In genomic region chr13:109664956-109665802, GRCm38 (mm10) we compare ENCODE assay signal across 8 mouse cellular contexts.
DNase-seq lines count a peak whose midpoint lies in the region; ATAC-seq lines count a peak whose summit lies in the region.

No protein-coding gene starts in this region.

- no peak overlapping the region for H3K4me3 ChIP-seq in heart, embryonic 13.5 days
- H3K4me3 ChIP-seq in hindbrain, embryonic 16.5 days (ENCODE audit: low read length) = no peak overlapping the region
- no peak overlapping the region for H3K4me3 ChIP-seq in midbrain, embryonic 12.5 days

- peak overlapping the region; percentile 32 for H3K4me2 ChIP-seq in heart, embryonic 13.5 days
- H3K4me2 ChIP-seq in hindbrain, embryonic 16.5 days (ENCODE audit: low read length) = no peak overlapping the region
- no peak overlapping the region for H3K4me2 ChIP-seq in midbrain, embryonic 12.5 days (replicated peaks)

- ATAC-seq in heart, embryonic 13.5 days (ENCODE audit: extremely low read depth, insufficient number of reproducible peaks, low FRiP score, low TSS enrichment) = no peak
- peak; percentile 71 for ATAC-seq in hindbrain, embryonic 16.5 days
- ATAC-seq in midbrain, embryonic 12.5 days (ENCODE audit: low FRiP score, low read depth) = no peak; the same call in 1 of the 2 replicates

- peaks cover 43% of the 10 kb centered on the region for H3K4me1 ChIP-seq in heart, embryonic 13.5 days
- H3K4me1 ChIP-seq in hindbrain, embryonic 16.5 days (ENCODE audit: control insufficient read depth, insufficient read depth, low read depth, low read length) = peaks cover 5% of the 10 kb centered on the region
- H3K4me1 ChIP-seq in midbrain, embryonic 12.5 days = peaks cover 11% of the 10 kb centered on the region; the same call in 1 of the 2 replicates

- intact Hi-C loops in heart, postnatal 14 days (cut with DNase I) = no loop called here

- no peak for DNase-seq in heart, postnatal 14 days
- DNase-seq in Muller cell, postnatal 12 days (ENCODE audit: inconsistent ontology term) = peak; percentile 84
- DNase-seq in ovary, postnatal 14 days (ENCODE audit: low spot score) = no peak
- DNase-seq in T-cell, adult 2 months (ENCODE audit: low spot score) = no peak
- DNase-seq in thymus, postnatal 14 days = no peak

- no peaks in the 10 kb centered on the region for H3K27me3 ChIP-seq in heart, embryonic 13.5 days (replicated peaks)
- no peaks in the 10 kb centered on the region for H3K27me3 ChIP-seq in hindbrain, embryonic 16.5 days (replicated peaks; ENCODE audit: control insufficient read depth, insufficient read depth, low read length)
- H3K27me3 ChIP-seq in midbrain, embryonic 12.5 days = no peaks in the 10 kb centered on the region

- peak overlapping the region; percentile 77 for H3K27ac ChIP-seq in heart, embryonic 13.5 days (replicated peaks)
- H3K27ac ChIP-seq in hindbrain, embryonic 16.5 days (ENCODE audit: low read depth, low read length) = peak overlapping the region; percentile 48; the same call in 1 of the 2 replicates
- peak overlapping the region; percentile 54 for H3K27ac ChIP-seq in midbrain, embryonic 12.5 days (replicated peaks)

- WGBS in heart, embryonic 13.5 days = 29% methylated on average over 10 of the region's 10 CpGs
- WGBS in hindbrain, embryonic 16.5 days = 45% methylated on average over 10 of the region's 10 CpGs
- WGBS in midbrain, embryonic 12.5 days = 57% methylated on average over 10 of the region's 10 CpGs

- no peaks in the 10 kb centered on the region for H3K36me3 ChIP-seq in heart, embryonic 13.5 days
- H3K36me3 ChIP-seq in hindbrain, embryonic 16.5 days (ENCODE audit: control insufficient read depth, insufficient read depth, low read length) = no peaks in the 10 kb centered on the region
- H3K36me3 ChIP-seq in midbrain, embryonic 12.5 days = no peaks in the 10 kb centered on the region

- H3K9me3 ChIP-seq in heart, embryonic 13.5 days = no peaks in the 10 kb centered on the region
- no peaks in the 10 kb centered on the region for H3K9me3 ChIP-seq in hindbrain, embryonic 16.5 days (ENCODE audit: control insufficient read depth, low read length)
- no peaks in the 10 kb centered on the region for H3K9me3 ChIP-seq in midbrain, embryonic 12.5 days

- H3K9ac ChIP-seq in heart, embryonic 13.5 days = peak overlapping the region; percentile 16; the same call in 1 of the 2 replicates
- no peak overlapping the region for H3K9ac ChIP-seq in hindbrain, embryonic 16.5 days (ENCODE audit: low read depth, low read length)
- no peak overlapping the region for H3K9ac ChIP-seq in midbrain, embryonic 12.5 days (replicated peaks)
